Mouse (Mus musculus) heart, adult 2 months (tissue): Measurements from ENCODE around the gene B230217C12Rik. TPM values are rescaled to one million over a fixed set of nuclear protein-coding genes. Genes with fewer than 3 reads are reported as not detected.

ENCODE experiments used
- DNase-seq, 2 experiments: peaks; one replicate each; pipeline ENCODE4 v3.0.0; 2021
- H3K27ac ChIP-seq: fragments of 200-600 bp; 2 replicates; pipeline ENCODE4 v1.8.1; 2022
- H3K27me3 ChIP-seq: fragments of 200-500 bp; 2 replicates; pipeline ENCODE4 v1.6.1; 2012; ENCODE audit warnings: mild to moderate bottlenecking, low read length, inconsistent platforms, mixed read lengths; ENCODE audit not compliant: control insufficient read depth, insufficient read depth
- H3K36me3 ChIP-seq: fragments of 200-500 bp; 2 replicates; pipeline ENCODE4 v1.6.1; 2012; ENCODE audit warnings: low read length, inconsistent platforms; ENCODE audit not compliant: control insufficient read depth, insufficient read depth
- H3K4me1 ChIP-seq: fragments of 200-500 bp; 2 replicates; pipeline ENCODE4 v1.6.1; 2011; ENCODE audit warnings: low read length; ENCODE audit not compliant: control insufficient read depth, insufficient read depth
- H3K4me3 ChIP-seq: fragments of 200-600 bp; 2 replicates; pipeline ENCODE4 v1.8.1; 2022
- H3K79me2 ChIP-seq: fragments of 200-500 bp; replicated peaks from 2 replicates; pipeline ENCODE4 v1.6.1; 2012; ENCODE audit warnings: mild to moderate bottlenecking, inconsistent platforms, low read length, moderate library complexity, mixed read lengths; ENCODE audit not compliant: control insufficient read depth, insufficient read depth
- H3K9ac ChIP-seq: fragments of 200-500 bp; 2 replicates; pipeline ENCODE4 v1.6.1; 2012; ENCODE audit warnings: low read depth, mild to moderate bottlenecking, control low read depth, inconsistent platforms, low read length, mixed read lengths
- CTCF ChIP-seq: fragments of 200-600 bp; IDR thresholded peaks from 2 replicates; pipeline ENCODE4 v1.8.1; 2022; ENCODE audit warnings: antibody characterized with exemption, mild to moderate bottlenecking, moderate library complexity
- EP300 ChIP-seq: fragments of 200-500 bp; IDR thresholded peaks from 2 replicates; pipeline ENCODE4 v1.6.1; 2011; ENCODE audit warnings: low read depth, low read length, control low read depth; ENCODE audit not compliant: insufficient read depth
- POLR2A ChIP-seq: fragments of 200-500 bp; IDR thresholded peaks from 2 replicates; pipeline ENCODE4 v1.6.1; 2011; ENCODE audit warnings: mild to moderate bottlenecking, low read depth, low read length, control low read depth; ENCODE audit not compliant: insufficient read depth
- WGBS: fragments of 180-500 bp; shearing (Covaris S2); methylation state at CpG from one replicate; pipeline ENCODE4 v1.1.7; 2018; 5-methylcytosine and 5-hydroxymethylcytosine counted together
- intact Hi-C: fragments of 180-260 bp; cut with DNase I; formaldehyde crosslinking; loops from one replicate; pipeline ENCODE4 v1.15.1; 2025
- polyA plus RNA-seq: library from polyadenylated mRNA; depleted of rRNA; stranded (reverse); fragments of >200 nt; gene quantifications from 2 replicates; pipeline ENCODE4 v1.2.3, GENCODE M21; 2012
- total RNA-seq, 2 experiments: library from RNA; stranded (reverse); gene quantifications; 2 replicates each; pipeline ENCODE4 v1.2.3; 2021

Gene B230217C12Rik
- total and polyA plus RNA-seq, 3 experiments: 0.64 to 2.3 (median 1.6) TPM

- no peaks in the 10 kb centered on the region; the same call in 1 of the 2 replicates for H3K4me1 ChIP-seq
- H3K4me3 ChIP-seq: no peak overlapping the region
- H3K79me2 ChIP-seq: no peaks in the 10 kb centered on the region
- no peaks in the 10 kb centered on the region for H3K27me3 ChIP-seq
- WGBS: 78% methylated on average over 4 of the region's 4 CpGs
- DNase-seq: peak in 1 of 2 experiments; percentile 24
- no peak overlapping the region for H3K27ac ChIP-seq
- H3K9ac ChIP-seq: no peak overlapping the region
- H3K36me3 ChIP-seq: no peaks in the 10 kb centered on the region
- intact Hi-C loops: no loop called here
- TF ChIP-seq CTCF: no peak
- TF ChIP-seq POLR2A: no peak
- no peak for TF ChIP-seq EP300
These were observed 1.4 kb downstream of the B230217C12Rik start for GRCm38 (mm10) chr11:97842001-97842400.

- intact Hi-C loops: no loop called here
- H3K36me3 ChIP-seq: no peaks in the 10 kb centered on the region
- WGBS: 44% methylated on average over 6 of the region's 6 CpGs
These were observed 9.8 kb downstream of the B230217C12Rik start for GRCm38 (mm10) chr11:97850367-97850766.

GRCm38 (mm10) chr11:97851601-97852000, 11.0 kb downstream of the B230217C12Rik start:
- no peaks in the 10 kb centered on the region for H3K36me3 ChIP-seq
- no peak for DNase-seq
- peaks cover 3% of the 10 kb centered on the region for H3K4me1 ChIP-seq
- TF ChIP-seq POLR2A (no peak), EP300 (no peak), CTCF (no peak)
- H3K27ac ChIP-seq: no peak overlapping the region
- H3K9ac ChIP-seq: no peak overlapping the region
- no peaks in the 10 kb centered on the region for H3K79me2 ChIP-seq
- intact Hi-C loops: no loop called here
- WGBS: 90% methylated on average over 2 of the region's 2 CpGs
- no peak overlapping the region for H3K4me3 ChIP-seq
- no peaks in the 10 kb centered on the region for H3K27me3 ChIP-seq

More at GRCm38 (mm10) chr11:97850367-97850766, 9.8 kb downstream of the B230217C12Rik start:
- H3K79me2 ChIP-seq: no peaks in the 10 kb centered on the region
- no peaks in the 10 kb centered on the region for H3K27me3 ChIP-seq
- no peak for DNase-seq
- TF ChIP-seq POLR2A (no peak), CTCF (no peak), EP300 (no peak)
- peaks cover 3% of the 10 kb centered on the region for H3K4me1 ChIP-seq
- H3K4me3 ChIP-seq: no peak overlapping the region
- H3K27ac ChIP-seq: peak overlapping the region; percentile 71
- H3K9ac ChIP-seq: no peak overlapping the region

- no peaks in the 10 kb centered on the region for H3K27me3 ChIP-seq
These were observed 14.9 kb downstream of the B230217C12Rik start for GRCm38 (mm10) chr11:97855473-97855872.

GRCm38 (mm10) chr11:97862148-97862547, 21.6 kb downstream of the B230217C12Rik start:
- H3K9ac ChIP-seq: no peak overlapping the region
- WGBS: 72% methylated on average over 2 of the region's 2 CpGs
- TF ChIP-seq POLR2A (no peak), CTCF (no peak), EP300 (no peak)
- H3K4me1 ChIP-seq: no peaks in the 10 kb centered on the region
- H3K27ac ChIP-seq: no peak overlapping the region
- no peak for DNase-seq
- intact Hi-C loops: no loop called here
- no peaks in the 10 kb centered on the region for H3K27me3 ChIP-seq
- no peaks in the 10 kb centered on the region for H3K79me2 ChIP-seq
- no peak overlapping the region for H3K4me3 ChIP-seq
- H3K36me3 ChIP-seq: no peaks in the 10 kb centered on the region

More at GRCm38 (mm10) chr11:97855473-97855872, 14.9 kb downstream of the B230217C12Rik start:
- intact Hi-C loops: no loop called here
- Histone ChIP-seq H3K27ac (no peak overlapping the region), H3K79me2 (no peaks in the 10 kb centered on the region), H3K9ac (no peak overlapping the region), H3K4me3 (no peak overlapping the region), H3K36me3 (no peaks in the 10 kb centered on the region), H3K4me1 (peaks cover 2% of the 10 kb centered on the region; the same call in 1 of the 2 replicates)
- no peak for DNase-seq
- TF ChIP-seq CTCF (no peak), POLR2A (no peak), EP300 (no peak)
- 89% methylated on average over 2 of the region's 2 CpGs for WGBS

GRCm38 (mm10) chr11:97865421-97865820, 24.8 kb downstream of the B230217C12Rik start:
- TF ChIP-seq POLR2A (no peak), EP300 (no peak), CTCF (no peak)
- Histone ChIP-seq H3K4me1 (no peaks in the 10 kb centered on the region), H3K9ac (no peak overlapping the region), H3K4me3 (no peak overlapping the region), H3K79me2 (no peaks in the 10 kb centered on the region), H3K27ac (no peak overlapping the region), H3K36me3 (no peaks in the 10 kb centered on the region), H3K27me3 (no peaks in the 10 kb centered on the region)
- intact Hi-C loops: no loop called here
- WGBS: 90% methylated on average over 5 of the region's 5 CpGs
- no peak for DNase-seq
